Mouse (Mus musculus) left cerebral cortex, postnatal 36 days (tissue): Measurements from ENCODE around the gene Kif24. TPM values are rescaled to one million over a fixed set of nuclear protein-coding genes. Genes with fewer than 3 reads are reported as not detected.

Experiments used
- DNase-seq, 2 experiments: peaks; one replicate each; pipeline ENCODE4 v3.0.0; 2021 to 2022; ENCODE audit warnings: low spot score in 2 of 2, mixed read lengths in 1 of 2
- intact Hi-C: fragments of 180-260 bp; cut with DNase I; formaldehyde crosslinking; loops from one replicate; pipeline ENCODE4 v1.15.1; 2025
- total RNA-seq, 2 experiments: library from RNA; stranded (reverse); gene quantifications; 2 replicates each; pipeline ENCODE4 v1.2.3; 2021

The Kif24 gene
- total RNA-seq, 2 experiments from 2014 or later, result 1.2 to 1.8 TPM

GRCm38 (mm10) chr4:41416966-41417365 is 47.7 kb downstream of the Kif24 start:
- intact Hi-C loops, result no loop called here
- no peak for DNase-seq

DNA sequence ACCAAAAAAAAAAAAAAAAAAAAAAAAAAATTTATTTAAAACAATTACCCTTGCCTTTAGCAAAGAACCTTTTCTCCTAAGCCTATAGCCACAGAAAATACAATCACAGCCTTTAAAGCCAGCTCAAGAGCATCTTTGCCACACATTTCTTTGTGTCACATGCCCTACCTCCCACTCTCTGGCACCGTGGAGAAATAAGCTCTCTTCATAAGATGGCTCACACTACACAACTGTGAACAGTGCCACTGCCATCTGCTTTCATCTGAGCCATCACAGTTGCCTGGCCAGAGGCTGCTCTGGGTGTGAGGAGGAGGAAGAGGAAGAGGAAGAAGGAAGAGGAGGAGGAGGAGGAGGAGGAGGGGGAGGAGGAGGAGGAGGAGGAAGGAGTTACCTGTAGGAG is 55.3 kb downstream of the Kif24 start:
- DNase-seq, result peak in 1 of 2 experiments; percentile 17
- intact Hi-C loops, result no loop called here

DNA sequence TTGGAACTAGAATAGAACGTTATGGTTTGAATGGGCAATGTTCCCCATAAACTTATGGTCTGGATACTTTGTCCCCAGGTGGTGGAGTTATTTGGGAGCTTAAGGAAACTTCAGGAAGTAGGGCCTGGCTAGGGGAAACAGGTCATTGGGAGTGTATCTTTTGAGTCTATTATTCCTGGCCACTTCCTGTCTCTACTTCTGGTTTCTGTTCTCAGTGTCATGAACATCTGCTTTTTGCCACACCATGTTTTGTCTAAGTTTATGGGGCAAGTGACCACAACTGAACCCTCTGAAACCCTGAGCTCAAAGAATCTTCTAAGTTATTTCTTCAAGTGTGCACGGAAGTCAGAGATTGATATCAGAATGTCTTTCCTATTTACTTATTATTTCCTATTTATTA is 57.3 kb downstream of the Kif24 start:
- intact Hi-C loops, result no loop called here
- DNase-seq, result no peak

GRCm38 (mm10) chr4:41406597-41406996 is 58.1 kb downstream of the Kif24 start:
- DNase-seq, result no peak
- intact Hi-C loops, result no loop called here

- intact Hi-C loops, result no loop called here
- no peak for DNase-seq
Measured at GRCm38 (mm10) chr4:41401573-41401972, 63.1 kb downstream of the Kif24 start.

DNA sequence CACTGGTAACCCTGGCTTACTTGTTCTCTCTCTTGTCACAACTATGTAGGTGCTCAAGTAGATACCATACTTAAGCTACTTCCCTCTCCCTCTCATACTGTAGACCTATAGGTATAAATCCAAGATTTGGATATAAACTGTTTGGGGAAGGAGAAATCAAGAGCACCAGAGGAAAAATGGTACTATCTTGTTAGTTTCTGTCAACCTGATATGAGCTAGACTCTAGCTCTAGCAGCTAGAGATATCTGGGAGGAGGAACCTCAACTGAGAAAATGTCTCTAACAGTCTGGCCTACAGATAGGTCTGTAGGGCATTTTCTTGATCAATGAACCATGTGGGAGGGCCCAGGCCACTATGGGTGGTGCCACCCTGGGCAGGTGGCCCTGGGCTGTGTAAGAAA is 63.5 kb downstream of the Kif24 start:
- intact Hi-C loops, result no loop called here

DNA sequence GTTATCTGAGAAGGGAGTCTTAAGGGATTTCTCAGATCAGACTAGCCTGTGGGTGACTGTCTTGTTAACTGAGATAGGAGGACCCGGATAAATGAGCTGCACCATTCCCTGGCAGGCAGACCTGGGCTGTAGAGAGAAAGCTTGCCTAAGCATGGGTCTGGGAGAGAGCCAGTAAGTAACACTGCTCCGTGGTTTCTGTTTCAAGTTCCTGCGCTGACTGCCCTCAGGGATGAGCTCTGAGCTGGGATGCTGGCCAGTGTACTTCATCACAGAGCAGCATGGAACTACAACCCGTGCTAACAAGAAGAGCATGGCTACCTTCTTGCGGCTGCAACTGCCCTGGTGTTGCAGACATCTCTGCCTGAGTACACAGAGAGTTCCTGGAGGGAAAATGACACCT is 64.8 kb downstream of the Kif24 start:
- no peak for DNase-seq
- intact Hi-C loops, result no loop called here

More for the DNA sequence above, 63.5 kb downstream of the Kif24 start:
- DNase-seq, result no peak

DNA sequence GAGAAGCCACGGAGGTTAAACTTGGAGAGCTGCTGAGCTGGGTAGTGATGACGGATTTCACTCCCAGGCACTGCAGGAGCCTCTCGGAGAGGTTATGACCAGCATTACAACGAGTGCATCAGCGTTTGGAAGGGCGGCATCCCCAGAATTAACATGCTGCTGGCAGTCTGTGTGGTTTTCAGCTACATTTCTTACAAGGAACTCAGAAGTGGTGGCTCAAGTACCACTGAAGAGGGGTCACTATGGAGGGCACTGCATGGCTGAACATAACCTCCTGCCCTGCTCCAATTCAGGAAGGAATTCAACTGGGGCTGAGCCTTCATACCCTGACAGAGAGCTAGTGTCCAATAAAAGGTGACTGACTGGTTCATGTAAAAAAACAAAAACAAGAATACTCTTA is 66.3 kb downstream of the Kif24 start:
- intact Hi-C loops, result no loop called here

GRCm38 (mm10) chr4:41394651-41395050 is 70.0 kb downstream of the Kif24 start:
- intact Hi-C loops, result loop anchor here (5.0 kb wide), 2 partner anchors 47 to 82 kb away; partner anchors contain the start of genes Dcaf12 and Ubap1
- DNase-seq, result no peak

More for the DNA sequence above, 66.3 kb downstream of the Kif24 start:
- DNase-seq, result no peak

DNA sequence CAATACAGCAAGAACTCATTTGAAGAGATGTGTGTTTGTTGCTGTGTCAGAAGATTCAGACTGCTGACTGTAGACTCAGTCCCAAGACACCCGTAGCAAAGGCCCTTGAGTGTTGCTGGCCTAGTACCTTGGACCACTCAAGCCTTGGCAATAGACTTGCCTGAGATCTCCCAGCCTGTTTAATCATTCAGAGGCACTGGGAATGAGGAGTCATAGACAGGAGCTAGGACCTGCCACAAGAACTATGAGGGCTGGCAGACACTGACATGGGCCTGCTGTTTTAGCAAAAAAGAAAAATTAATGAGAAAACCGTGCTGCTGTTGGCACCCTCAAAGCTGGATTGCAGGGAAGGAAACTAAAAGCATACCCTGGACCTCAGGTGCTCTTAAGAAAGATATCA is 73.7 kb downstream of the Kif24 start:
- DNase-seq, result no peak
- intact Hi-C loops, result loop anchor here (5.0 kb wide), 2 partner anchors 44 to 79 kb away; partner anchors contain the start of genes Dcaf12 and Ubap1

DNA sequence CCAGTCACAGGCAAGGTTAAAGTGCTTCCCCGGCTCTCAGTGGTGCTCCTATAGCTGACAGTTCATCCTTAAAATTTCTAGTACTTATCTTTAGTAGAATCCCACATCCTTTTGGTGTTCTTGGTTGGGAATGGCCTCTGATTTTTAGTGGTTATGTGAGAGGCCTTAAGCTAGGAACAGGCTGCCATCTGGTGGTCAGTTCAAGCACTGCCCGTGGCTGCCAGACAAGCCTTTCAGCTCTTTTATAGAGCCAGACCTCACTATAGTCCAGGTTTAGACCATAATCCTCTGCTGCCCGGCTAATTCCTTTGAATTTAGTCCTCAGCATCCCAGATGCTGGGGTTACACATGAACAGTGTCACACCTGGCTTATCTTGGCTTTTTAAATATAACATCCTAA is 74.6 kb downstream of the Kif24 start:
- peak; percentile 68 for DNase-seq
- intact Hi-C loops, result loop anchor here (5.0 kb wide), 2 partner anchors 43 to 78 kb away; partner anchors contain the start of genes Dcaf12 and Ubap1

GRCm38 (mm10) chr4:41389240-41389639 is 75.4 kb downstream of the Kif24 start:
- intact Hi-C loops, result loop anchor here (2.0 kb wide), 1 partner anchor 22 kb away; no protein-coding TSS in a partner anchor
- no peak for DNase-seq

DNA sequence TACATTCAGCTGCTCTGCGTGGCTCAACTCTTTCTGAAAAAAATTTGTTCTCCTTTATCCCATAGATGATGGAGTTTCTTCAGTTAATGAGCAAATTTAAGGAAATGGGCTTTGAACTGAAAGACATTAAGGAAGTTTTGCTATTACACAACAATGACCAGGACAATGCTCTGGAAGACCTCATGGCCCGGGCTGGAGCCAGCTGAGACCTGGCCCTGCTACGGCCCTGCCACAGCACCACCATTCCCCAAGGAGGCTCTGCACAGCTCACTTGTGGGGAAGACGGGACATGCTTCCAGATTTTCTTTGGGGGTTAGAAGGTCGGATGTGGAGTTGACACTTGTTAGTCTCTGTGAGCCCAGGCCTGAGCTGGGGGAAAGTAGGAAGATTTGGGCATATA is 76.1 kb downstream of the Kif24 start:
- no peak for DNase-seq
- intact Hi-C loops, result loop anchor here (2.0 kb wide), 1 partner anchor 22 kb away; no protein-coding TSS in a partner anchor

GRCm38 (mm10) chr4:41387755-41388469 is 76.8 kb downstream of the Kif24 start:
- intact Hi-C loops, result loop anchor here (2.0 kb wide), 1 partner anchor 21 kb away; no protein-coding TSS in a partner anchor
- no peak for DNase-seq

DNA sequence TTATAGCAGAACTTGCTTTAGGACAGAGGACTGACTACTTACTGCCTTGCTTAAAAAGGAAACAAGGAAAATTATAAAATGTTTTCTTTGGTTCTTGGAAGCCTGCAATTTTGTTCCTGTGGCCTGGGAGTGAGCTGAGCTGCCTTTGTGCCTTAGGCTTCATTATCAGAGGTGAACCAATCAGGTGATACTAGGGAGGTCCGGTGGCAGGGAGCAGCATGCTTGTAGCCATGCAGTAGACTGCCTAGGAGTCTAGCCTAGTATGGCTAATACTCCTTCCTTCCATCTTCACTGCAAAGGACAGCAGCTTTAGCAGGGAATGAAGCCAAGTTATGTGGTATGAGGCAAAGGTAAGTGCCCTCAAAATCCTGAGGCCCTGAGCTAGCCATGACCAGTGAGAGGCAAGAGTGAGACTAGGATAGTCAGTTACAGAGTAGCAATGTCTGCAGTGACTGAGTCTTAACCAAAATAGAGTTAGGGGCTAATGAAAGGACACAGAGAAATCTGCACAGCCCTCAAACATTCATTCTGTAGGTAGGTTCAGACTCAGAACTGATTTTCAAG is 78.2 kb downstream of the Kif24 start:
- DNase-seq, result no peak
- intact Hi-C loops, result no loop called here

- DNase-seq, result no peak
- intact Hi-C loops, result no loop called here
Measured at GRCm38 (mm10) chr4:41381213-41381950, 83.3 kb downstream of the Kif24 start.

GRCm38 (mm10) chr4:41377567-41377966 is 87.1 kb downstream of the Kif24 start:
- intact Hi-C loops, result no loop called here

GRCm38 (mm10) chr4:41369702-41370437 is 94.8 kb downstream of the Kif24 start:
- intact Hi-C loops, result no loop called here
- DNase-seq, result no peak

More at GRCm38 (mm10) chr4:41377567-41377966, 87.1 kb downstream of the Kif24 start:
- DNase-seq, result no peak

DNA sequence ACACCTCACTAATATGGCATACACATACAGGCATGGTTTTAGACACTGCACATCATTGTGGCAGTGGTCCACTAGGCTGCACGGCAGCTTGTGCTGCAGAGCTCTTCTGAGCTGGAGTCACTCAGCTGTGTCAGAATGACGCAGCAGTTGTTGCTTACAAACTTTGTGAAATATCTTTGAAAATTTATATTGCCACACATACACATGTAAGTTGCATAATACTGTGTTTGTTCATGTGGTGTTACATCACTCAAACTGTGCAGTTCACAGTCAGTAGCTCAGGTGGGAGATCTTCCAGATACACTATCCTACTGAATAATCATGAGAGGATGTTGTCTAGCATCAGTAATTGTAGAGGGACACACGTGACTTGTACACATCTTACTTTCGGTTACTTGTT is 96.5 kb downstream of the Kif24 start:
- intact Hi-C loops, result no loop called here
- no peak for DNase-seq

DNA sequence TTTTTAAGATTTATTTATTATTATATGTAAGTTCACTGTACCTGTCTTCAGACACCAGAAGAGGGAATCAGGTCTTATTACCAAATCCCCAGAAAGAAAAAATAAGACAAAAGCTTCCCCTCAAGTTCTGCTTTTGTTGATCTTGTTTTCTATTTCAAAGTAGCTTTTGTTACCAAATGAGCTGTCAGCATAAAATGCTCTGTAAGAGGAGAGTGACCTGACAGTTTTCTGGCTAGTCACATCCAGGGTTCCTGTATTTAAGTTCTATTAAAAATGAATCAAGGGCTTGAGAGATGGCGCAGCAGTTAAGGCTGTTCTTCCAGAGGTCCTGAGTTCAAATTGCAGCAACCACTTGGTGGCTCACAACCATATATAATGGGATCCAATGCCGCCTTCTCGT is 103.6 kb downstream of the Kif24 start:
- intact Hi-C loops, result no loop called here
- no peak for DNase-seq
